Mouse (Mus musculus): ENCODE results near the gene Cd2bp2.
"Not testable (repeated sequence)": the region's sequence is repeated elsewhere in the genome, so short reads cannot be mapped to it uniquely, and the experiment has no call there.

Gene Cd2bp2

GRCm38 (mm10) chr7:127188305-127189276, 7.3 kb downstream of the Cd2bp2 start:
- no peak for DNase-seq

GRCm38 (mm10) chr7:127187351-127187750, 8.5 kb downstream of the Cd2bp2 start:
- no peak for DNase-seq

- DNase-seq: no peak
These were observed 10.2 kb downstream of the Cd2bp2 start for GRCm38 (mm10) chr7:127185601-127186000.

- no peak for DNase-seq
These were observed 11.1 kb downstream of the Cd2bp2 start for GRCm38 (mm10) chr7:127184720-127185119.

GRCm38 (mm10) chr7:127183828-127184227, 12.0 kb downstream of the Cd2bp2 start:
- no peak for DNase-seq

GRCm38 (mm10) chr7:127183345-127183744, 12.5 kb downstream of the Cd2bp2 start:
- no peak for DNase-seq

GRCm38 (mm10) chr7:127181724-127182123, 14.1 kb downstream of the Cd2bp2 start:
- DNase-seq: not testable (repeated sequence)

GRCm38 (mm10) chr7:127180783-127181182, 15.1 kb downstream of the Cd2bp2 start:
- DNase-seq: no peak

- no peak for DNase-seq
These were observed 18.9 kb downstream of the Cd2bp2 start for GRCm38 (mm10) chr7:127176937-127177336.

GRCm38 (mm10) chr7:127166501-127166900, 29.3 kb downstream of the Cd2bp2 start:
- DNase-seq: no peak

GRCm38 (mm10) chr7:127165607-127166493, 30.0 kb downstream of the Cd2bp2 start:
- DNase-seq: no peak

GRCm38 (mm10) chr7:127164002-127164401, 31.8 kb downstream of the Cd2bp2 start:
- no peak for DNase-seq

GRCm38 (mm10) chr7:127162546-127162945, 33.3 kb downstream of the Cd2bp2 start:
- DNase-seq: no peak

- DNase-seq: no peak
These were observed 38.3 kb downstream of the Cd2bp2 start for GRCm38 (mm10) chr7:127157548-127157947.

GRCm38 (mm10) chr7:127153477-127153876, 42.4 kb downstream of the Cd2bp2 start:
- DNase-seq: no peak

GRCm38 (mm10) chr7:127152464-127152863, 43.4 kb downstream of the Cd2bp2 start:
- DNase-seq: no peak

GRCm38 (mm10) chr7:127147901-127148300, 47.9 kb downstream of the Cd2bp2 start:
- DNase-seq: no peak

- no peak for DNase-seq
These were observed 49.6 kb downstream of the Cd2bp2 start for GRCm38 (mm10) chr7:127146267-127146603.

- DNase-seq: no peak
These were observed 50.2 kb downstream of the Cd2bp2 start for GRCm38 (mm10) chr7:127145387-127146266.

- no peak for DNase-seq
These were observed 51.4 kb downstream of the Cd2bp2 start for GRCm38 (mm10) chr7:127144412-127144811.

- DNase-seq: no peak
These were observed 53.2 kb downstream of the Cd2bp2 start for GRCm38 (mm10) chr7:127142666-127143065.

- no peak for DNase-seq
These were observed 53.6 kb downstream of the Cd2bp2 start for GRCm38 (mm10) chr7:127142214-127142613.
